Mouse (Mus musculus): ENCODE results near the gene Gm9049. TPM values are rescaled to one million over a fixed set of nuclear protein-coding genes. Genes with fewer than 3 reads are reported as not detected.
"Not testable (repeated sequence)": the region's sequence is repeated elsewhere in the genome, so short reads cannot be mapped to it uniquely, and the experiment has no call there.

The Gm9049 gene
- polyA plus RNA-seq (2012; ENCODE audit: insufficient read depth, insufficient read length, missing spikeins) = not detected in 2 replicates

DNA sequence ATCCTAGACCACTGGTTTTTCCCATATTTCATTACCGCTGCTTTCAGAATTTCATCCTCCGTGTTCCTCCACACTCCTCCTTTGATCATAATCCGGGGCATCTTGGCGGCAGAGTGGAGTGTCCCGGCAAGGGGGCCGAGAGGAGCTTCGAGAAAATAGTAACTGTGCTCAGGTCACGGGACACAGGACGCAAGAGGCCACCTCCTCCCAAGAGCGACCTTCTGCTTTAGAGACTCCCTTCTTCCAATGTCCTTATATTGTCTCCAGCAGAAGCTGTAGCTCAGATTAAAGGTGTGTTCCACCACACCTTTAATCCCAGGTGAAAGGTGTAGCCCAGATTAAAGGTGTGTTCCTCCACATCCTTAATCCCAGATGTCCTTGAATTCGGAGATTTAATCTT, at the start of gene Gm9049:
Gene Gm9049, minus strand, starts transcription at position 101 of the 400 bp plus-strand sequence.
- not testable (repeated sequence) for H3K4me1 ChIP-seq (ENCODE audit: control insufficient read depth, insufficient read depth, insufficient read length, low read length); H3K27ac ChIP-seq (replicated peaks; ENCODE audit: low read depth, low read length); H3K4me3 ChIP-seq (ENCODE audit: insufficient read depth, low read depth, low read length)

DNA sequence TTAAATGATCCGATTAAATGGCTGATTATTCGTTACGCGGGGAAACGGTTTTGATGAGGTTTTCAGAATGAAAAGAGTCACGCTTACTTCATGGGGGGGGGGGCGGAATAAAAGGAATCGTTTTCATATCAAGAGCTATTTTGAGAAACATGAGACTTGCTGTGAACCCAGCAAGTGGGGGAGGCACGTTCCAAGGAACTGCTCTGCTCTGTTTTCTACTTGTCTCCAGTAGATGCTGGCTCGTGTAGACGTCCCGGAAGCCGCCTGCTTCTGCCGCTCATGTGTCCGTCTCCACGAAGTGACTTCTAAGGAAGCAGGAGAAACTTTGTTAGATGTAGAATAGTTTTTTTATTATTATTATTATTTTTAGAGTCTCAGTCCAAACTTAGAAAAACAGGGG, 46.0 kb upstream of the Gm9049 start:
- H3K4me3 ChIP-seq (ENCODE audit: insufficient read depth, low read depth, low read length) = no peak overlapping the region
- no peak overlapping the region for H3K27ac ChIP-seq (replicated peaks; ENCODE audit: low read depth, low read length)
- no peaks in the 10 kb centered on the region for H3K4me1 ChIP-seq (ENCODE audit: control insufficient read depth, insufficient read depth, insufficient read length, low read length)

DNA sequence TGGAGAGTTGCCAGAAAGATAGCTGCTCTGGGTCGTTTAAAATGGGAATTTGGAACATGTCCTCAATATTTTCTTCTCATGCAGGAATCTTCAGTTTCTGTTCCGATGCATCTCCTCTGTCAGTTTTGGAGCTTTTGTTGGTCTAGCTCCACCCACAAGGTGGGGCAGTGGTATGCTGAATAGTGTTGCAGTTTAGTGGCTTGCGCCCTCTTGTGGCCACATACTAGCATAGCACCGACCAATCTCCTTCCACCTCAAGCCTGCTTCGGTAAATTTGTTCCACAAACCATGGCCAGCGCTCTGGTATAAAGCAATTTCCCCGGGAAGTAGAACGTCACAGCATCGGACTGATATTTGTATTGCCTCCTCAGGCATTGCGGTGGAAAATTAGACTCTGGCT, 16.5 kb upstream of the Gm9049 start:
- Histone ChIP-seq H3K4me3 (ENCODE audit: insufficient read depth, low read depth, low read length) (no peak overlapping the region), H3K27ac (replicated peaks; ENCODE audit: low read depth, low read length) (no peak overlapping the region), H3K4me1 (ENCODE audit: control insufficient read depth, insufficient read depth, insufficient read length, low read length) (no peaks in the 10 kb centered on the region)

DNA sequence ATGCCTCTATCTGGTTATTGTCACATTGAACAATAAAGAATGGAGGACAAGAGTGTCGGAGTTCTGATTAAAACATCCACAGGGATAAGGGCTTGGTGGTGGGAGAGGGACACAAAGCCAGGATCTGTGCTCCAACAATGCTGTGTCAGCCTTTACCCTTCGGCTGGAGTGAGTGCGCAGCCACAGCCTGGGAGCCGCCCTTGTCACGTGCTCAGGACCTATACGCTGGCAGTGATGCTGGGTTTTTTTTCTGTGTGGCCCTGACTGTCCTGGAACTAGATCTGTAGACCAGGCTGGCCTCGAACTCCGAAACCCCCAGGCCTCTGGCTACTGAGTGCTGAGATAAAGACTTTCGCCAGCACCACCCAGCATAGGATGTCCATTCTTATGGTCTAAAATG, 15.6 kb upstream of the Gm9049 start:
- H3K4me3 ChIP-seq (ENCODE audit: insufficient read depth, low read depth, low read length) = no peak overlapping the region
- H3K4me1 ChIP-seq (ENCODE audit: control insufficient read depth, insufficient read depth, insufficient read length, low read length) = no peaks in the 10 kb centered on the region
- no peak overlapping the region for H3K27ac ChIP-seq (replicated peaks; ENCODE audit: low read depth, low read length)

DNA sequence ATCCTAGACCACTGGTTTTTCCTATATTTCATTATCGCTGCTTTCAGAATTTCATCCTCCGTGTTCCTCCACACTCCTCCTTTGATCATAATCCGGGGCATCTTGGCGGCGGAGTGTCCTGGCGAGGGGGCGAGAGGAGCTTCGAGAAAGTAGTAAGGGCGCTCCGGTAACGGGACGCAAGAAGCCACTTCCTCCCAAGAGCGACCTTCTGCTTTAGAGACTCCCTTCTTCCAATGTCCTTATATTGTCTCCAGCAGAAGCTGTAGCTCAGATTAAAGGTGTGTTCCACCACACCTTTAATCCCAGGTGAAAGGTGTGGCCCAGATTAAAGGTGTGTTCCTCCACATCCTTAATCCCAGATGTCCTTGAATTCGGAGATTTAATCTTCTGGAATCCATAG, 5.3 kb downstream of the Gm9049 start, which contains the start of gene Gm9048:
Gene Gm9048, minus strand, starts transcription at position 101 of the 400 bp plus-strand sequence.
- not testable (repeated sequence) for H3K27ac ChIP-seq (replicated peaks; ENCODE audit: low read depth, low read length); H3K4me3 ChIP-seq (ENCODE audit: insufficient read depth, low read depth, low read length); H3K4me1 ChIP-seq (ENCODE audit: control insufficient read depth, insufficient read depth, insufficient read length, low read length)

DNA sequence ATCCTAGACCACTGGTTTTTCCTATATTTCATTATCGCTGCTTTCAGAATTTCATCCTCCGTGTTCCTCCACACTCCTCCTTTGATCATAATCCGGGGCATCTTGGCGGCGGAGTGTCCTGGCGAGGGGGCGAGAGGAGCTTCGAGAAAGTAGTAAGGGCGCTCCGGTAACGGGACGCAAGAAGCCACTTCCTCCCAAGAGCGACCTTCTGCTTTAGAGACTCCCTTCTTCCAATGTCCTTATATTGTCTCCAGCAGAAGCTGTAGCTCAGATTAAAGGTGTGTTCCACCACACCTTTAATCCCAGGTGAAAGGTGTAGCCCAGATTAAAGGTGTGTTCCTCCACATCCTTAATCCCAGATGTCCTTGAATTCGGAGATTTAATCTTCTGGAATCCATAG, 10.8 kb downstream of the Gm9049 start, which contains the start of gene Gm9046:
Gene Gm9046, minus strand, starts transcription at position 101 of the 400 bp plus-strand sequence.
- not testable (repeated sequence) for H3K4me3 ChIP-seq (ENCODE audit: insufficient read depth, low read depth, low read length); H3K4me1 ChIP-seq (ENCODE audit: control insufficient read depth, insufficient read depth, insufficient read length, low read length); H3K27ac ChIP-seq (replicated peaks; ENCODE audit: low read depth, low read length)

DNA sequence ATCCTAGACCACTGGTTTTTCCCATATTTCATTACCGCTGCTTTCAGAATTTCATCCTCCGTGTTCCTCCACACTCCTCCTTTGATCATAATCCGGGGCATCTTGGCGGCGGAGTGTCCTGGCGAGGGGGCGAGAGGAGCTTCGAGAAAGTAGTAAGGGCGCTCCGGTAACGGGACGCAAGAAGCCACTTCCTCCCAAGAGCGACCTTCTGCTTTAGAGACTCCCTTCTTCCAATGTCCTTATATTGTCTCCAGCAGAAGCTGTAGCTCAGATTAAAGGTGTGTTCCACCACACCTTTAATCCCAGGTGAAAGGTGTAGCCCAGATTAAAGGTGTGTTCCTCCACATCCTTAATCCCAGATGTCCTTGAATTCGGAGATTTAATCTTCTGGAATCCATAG, 16.2 kb downstream of the Gm9049 start, which contains the start of gene Gm9045:
Gene Gm9045, minus strand, starts transcription at position 101 of the 400 bp plus-strand sequence.
- not testable (repeated sequence) for H3K27ac ChIP-seq (replicated peaks; ENCODE audit: low read depth, low read length); H3K4me3 ChIP-seq (ENCODE audit: insufficient read depth, low read depth, low read length); H3K4me1 ChIP-seq (ENCODE audit: control insufficient read depth, insufficient read depth, insufficient read length, low read length)

DNA sequence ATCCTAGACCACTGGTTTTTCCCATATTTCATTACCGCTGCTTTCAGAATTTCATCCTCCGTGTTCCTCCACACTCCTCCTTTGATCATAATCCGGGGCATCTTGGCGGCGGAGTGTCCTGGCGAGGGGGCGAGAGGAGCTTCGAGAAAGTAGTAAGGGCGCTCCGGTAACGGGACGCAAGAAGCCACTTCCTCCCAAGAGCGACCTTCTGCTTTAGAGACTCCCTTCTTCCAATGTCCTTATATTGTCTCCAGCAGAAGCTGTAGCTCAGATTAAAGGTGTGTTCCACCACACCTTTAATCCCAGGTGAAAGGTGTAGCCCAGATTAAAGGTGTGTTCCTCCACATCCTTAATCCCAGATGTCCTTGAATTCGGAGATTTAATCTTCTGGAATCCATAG, 21.6 kb downstream of the Gm9049 start, which contains the start of gene Gm9044:
Gene Gm9044, minus strand, starts transcription at position 101 of the 400 bp plus-strand sequence.
- not testable (repeated sequence) for H3K4me3 ChIP-seq (ENCODE audit: insufficient read depth, low read depth, low read length); H3K27ac ChIP-seq (replicated peaks; ENCODE audit: low read depth, low read length); H3K4me1 ChIP-seq (ENCODE audit: control insufficient read depth, insufficient read depth, insufficient read length, low read length)

DNA sequence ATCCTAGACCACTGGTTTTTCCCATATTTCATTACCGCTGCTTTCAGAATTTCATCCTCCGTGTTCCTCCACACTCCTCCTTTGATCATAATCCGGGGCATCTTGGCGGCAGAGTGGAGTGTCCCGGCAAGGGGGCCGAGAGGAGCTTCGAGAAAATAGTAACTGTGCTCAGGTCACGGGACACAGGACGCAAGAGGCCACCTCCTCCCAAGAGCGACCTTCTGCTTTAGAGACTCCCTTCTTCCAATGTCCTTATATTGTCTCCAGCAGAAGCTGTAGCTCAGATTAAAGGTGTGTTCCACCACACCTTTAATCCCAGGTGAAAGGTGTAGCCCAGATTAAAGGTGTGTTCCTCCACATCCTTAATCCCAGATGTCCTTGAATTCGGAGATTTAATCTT, 27.0 kb downstream of the Gm9049 start, which contains the start of gene Gm9040:
Gene Gm9040, minus strand, starts transcription at position 101 of the 400 bp plus-strand sequence.
- not testable (repeated sequence) for H3K4me3 ChIP-seq (ENCODE audit: insufficient read depth, low read depth, low read length); H3K4me1 ChIP-seq (ENCODE audit: control insufficient read depth, insufficient read depth, insufficient read length, low read length); H3K27ac ChIP-seq (replicated peaks; ENCODE audit: low read depth, low read length)

DNA sequence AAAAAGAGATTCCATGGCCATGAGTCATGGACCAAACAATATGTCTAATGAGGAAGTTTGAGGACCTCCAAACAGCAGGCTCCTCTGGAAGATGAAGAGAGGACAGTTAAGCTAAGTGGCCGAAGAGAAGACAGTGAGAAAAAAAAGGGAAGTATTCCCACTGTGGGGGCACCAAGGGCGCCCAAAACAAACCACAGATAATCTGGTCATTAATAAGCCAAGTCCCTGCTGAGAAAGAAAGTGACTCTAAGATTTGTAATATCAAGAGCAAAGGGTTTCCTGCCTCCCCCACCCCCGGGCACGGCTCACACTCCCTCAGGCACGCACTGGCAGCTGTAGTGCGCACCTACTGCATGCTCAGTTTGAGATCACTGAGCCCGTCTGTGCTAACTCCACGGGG, 34.9 kb downstream of the Gm9049 start:
- no peak overlapping the region for H3K27ac ChIP-seq (replicated peaks; ENCODE audit: low read depth, low read length)
- H3K4me3 ChIP-seq (ENCODE audit: insufficient read depth, low read depth, low read length) = no peak overlapping the region
- H3K4me1 ChIP-seq (ENCODE audit: control insufficient read depth, insufficient read depth, insufficient read length, low read length) = no peaks in the 10 kb centered on the region

DNA sequence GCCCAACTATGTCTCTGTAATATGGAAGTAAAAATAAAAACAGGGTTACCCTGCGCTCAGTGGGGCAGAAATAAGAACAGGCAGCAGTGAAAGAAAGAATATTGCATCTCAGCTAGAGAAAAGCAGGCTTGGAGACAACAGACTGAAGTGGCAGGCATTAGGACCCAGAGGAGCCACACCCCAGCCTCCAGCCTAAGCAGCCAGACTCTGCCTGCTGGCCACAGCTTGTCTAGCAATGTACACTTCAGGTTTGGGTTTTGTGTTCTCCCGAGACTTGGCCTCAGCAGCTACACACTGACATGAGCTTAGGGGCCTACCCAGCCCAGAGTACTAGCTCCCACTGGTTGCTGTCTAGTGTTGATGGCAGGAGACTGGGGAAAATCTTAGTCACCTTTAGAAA, 51.8 kb downstream of the Gm9049 start:
- not testable (repeated sequence) for H3K4me1 ChIP-seq (ENCODE audit: control insufficient read depth, insufficient read depth, insufficient read length, low read length); H3K27ac ChIP-seq (replicated peaks; ENCODE audit: low read depth, low read length); H3K4me3 ChIP-seq (ENCODE audit: insufficient read depth, low read depth, low read length)

Other genes starting within 250 kb of the Gm9049 start
- gene Mdm1, start 212.3 kb downstream of the Gm9049 start, polyA plus RNA-seq (2012; ENCODE audit: insufficient read depth, insufficient read length, missing spikeins) = 2.7 and 9.5 TPM in 2 replicates
- gene Il22, start 149.2 kb downstream of the Gm9049 start, polyA plus RNA-seq (2012; ENCODE audit: insufficient read depth, insufficient read length, missing spikeins) = not detected in 2 replicates
- not detected in 2 replicates for gene Gm32717, start 113.3 kb downstream of the Gm9049 start, polyA plus RNA-seq (2012; ENCODE audit: insufficient read depth, insufficient read length, missing spikeins)
- not detected in 2 replicates for gene Gm32802, start 95.4 kb downstream of the Gm9049 start, polyA plus RNA-seq (2012; ENCODE audit: insufficient read depth, insufficient read length, missing spikeins)
- gene Iltifb, start 59.1 kb downstream of the Gm9049 start, polyA plus RNA-seq (2012; ENCODE audit: insufficient read depth, insufficient read length, missing spikeins) = not detected in 2 replicates
- gene Gm9040, start 27.1 kb downstream of the Gm9049 start, polyA plus RNA-seq (2012; ENCODE audit: insufficient read depth, insufficient read length, missing spikeins) = not detected in 2 replicates
- not detected in 2 replicates for gene Gm9044, start 21.7 kb downstream of the Gm9049 start, polyA plus RNA-seq (2012; ENCODE audit: insufficient read depth, insufficient read length, missing spikeins)
- gene Gm9045, start 16.3 kb downstream of the Gm9049 start, polyA plus RNA-seq (2012; ENCODE audit: insufficient read depth, insufficient read length, missing spikeins) = not detected in 2 replicates
- not detected in 2 replicates for gene Gm9046, start 10.8 kb downstream of the Gm9049 start, polyA plus RNA-seq (2012; ENCODE audit: insufficient read depth, insufficient read length, missing spikeins)
- not detected in 2 replicates for gene Gm9048, start 5.4 kb downstream of the Gm9049 start, polyA plus RNA-seq (2012; ENCODE audit: insufficient read depth, insufficient read length, missing spikeins)
- gene Ifng, start 86.9 kb upstream of the Gm9049 start, polyA plus RNA-seq (2012; ENCODE audit: insufficient read depth, insufficient read length, missing spikeins) = not detected in 2 replicates

Data from brown adipose tissue, adult 24 weeks (tissue).